Mouse (Mus musculus): ENCODE results near the gene Itgae.
A peak's percentile ranks its signal among the peaks of the same experiment; 100 is the strongest.

Gene Itgae

DNA sequence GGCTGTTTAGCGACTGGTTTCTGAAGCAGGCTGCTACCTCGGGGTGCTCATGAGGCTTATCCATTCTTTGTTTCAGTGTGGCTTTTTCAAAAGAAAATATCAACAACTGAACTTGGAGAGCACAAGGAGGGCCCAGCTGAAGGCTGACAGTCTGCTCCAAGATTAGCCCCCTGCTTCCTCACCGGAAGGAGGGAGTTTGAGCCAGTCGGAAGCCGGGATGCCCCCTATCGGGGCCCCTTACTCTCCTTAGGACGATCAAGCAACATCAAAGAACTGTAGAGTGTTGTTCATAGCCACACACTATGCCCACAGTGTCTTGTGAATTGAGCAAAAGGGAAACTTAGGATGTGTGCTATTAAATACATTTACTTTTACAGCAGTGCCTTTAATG, 56.6 kb downstream of the Itgae start:
- no peak for DNase-seq (ENCODE audit: low spot score)

DNA sequence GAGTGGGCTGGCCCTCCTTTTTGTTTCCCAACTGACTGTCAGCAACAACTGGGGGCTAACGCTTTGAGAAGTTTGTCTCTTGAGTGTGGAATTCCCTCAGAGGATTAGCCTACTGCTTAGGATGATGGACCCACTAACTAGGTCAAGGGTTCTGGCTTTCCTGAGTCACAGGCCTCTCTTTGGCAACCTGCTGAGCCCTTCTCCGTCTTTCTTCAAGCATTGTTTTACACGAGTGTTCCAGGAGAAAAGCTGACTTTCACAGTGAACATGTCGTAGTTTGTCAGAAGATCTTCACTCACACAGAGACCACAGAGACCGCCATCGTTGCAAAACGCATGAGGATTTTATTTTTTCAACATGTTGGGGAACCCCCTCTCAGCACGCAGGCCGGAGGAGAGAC, 57.8 kb downstream of the Itgae start:
- DNase-seq (ENCODE audit: low spot score), result no peak

DNA sequence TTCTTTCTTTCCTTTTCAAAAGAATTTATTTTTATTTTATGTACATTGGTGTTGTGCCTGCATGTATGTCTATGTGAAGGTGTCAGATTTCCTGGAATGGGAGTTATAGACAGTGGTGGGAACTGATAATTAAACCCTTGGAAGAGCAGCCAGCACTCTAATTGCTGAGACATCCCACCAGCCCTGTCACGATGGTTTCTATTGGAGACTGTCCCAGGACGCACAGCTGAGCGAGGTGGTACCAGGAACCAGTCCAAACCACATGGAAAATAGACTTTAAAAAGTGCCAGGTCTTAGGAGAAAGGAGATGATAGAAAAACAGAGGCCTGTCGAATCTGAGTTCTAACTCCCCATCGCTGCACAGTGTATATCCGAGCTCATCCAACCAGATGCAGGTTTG, 64.7 kb downstream of the Itgae start:
- DNase-seq (ENCODE audit: low spot score), result no peak

DNA sequence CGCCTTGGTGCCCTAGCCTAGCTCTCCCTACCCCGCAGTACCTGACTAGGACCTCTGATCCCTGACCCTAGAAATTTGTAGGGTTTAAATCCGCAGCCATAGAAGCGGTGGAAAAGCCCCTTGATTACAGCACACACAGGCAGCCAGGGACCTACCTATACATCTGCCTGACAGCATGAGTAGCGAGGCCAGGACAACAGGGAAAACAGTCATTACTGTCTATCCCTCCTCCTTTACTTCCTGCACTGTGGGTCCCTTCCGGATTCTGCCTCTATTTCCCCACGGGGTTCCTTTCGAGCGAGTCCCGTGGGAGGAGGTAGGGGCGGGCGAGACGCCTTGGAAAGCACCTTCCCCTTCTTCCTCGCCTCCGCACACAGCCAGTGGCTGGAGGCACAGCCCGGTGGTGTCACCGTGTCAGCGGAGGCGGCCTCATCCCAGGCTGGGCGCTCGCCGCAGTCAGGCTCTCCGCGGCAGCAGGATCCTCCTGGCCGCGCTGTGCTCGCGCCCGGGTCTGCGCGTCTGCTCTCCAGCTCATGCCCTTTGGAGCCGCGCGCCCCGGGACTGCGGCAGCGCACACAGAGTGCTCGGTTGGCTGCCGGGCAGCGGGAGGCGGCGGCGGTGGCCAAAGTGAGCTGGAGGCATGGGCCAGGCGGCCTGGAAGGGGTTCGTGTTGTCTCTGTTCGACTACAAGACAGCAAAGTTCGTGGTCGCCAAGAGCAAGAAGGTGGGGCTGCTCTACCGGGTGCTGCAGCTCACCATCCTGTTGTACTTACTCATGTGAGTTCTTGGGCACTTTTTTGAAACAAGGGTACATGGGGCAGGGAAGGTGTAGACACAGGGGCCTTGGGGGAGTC, 69.8 kb downstream of the Itgae start, which contains the start of gene P2rx5:
TSS of gene P2rx5 (plus strand) at position 465 of the 854 bp plus-strand sequence.
- no peak for DNase-seq (ENCODE audit: low spot score)

DNA sequence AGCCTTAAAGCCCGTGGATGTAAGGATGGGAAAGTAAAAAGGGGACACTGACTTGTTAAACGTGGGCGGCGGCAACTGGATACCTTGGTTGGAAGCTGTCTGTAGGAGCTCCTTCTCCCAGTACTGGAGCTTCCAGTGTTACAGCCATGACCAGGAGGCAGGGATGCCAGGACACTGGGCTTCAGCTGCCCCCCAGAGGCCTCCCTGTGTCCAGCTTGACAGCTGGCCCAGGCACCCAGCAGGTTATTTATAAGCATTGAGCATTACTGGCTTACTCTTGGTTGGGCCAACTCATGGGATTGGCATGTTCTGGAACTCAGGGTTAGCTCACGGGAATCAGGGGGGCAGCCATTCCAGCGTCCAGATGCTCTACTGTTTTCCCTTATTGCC, 70.4 kb downstream of the Itgae start:
- no peak for DNase-seq (ENCODE audit: low spot score)

DNA sequence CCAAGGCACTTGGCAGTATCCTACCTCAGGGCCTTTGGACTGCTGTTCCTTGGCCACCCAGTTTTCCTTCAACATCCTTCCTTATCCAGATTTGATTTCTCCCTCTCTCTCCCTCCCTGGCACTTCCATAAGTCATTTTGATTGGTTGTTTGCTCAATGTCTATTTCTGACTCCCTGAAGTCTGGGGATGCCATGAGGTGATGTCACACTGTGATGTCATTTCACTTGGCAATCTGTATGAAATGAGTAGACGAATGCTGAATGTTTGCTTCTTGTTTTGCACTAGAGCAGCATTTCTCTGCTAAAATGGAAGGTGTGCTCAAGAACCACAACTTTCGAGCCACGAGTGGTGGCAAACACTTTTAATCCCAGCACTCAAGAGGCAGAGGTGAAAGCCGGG, 71.2 kb downstream of the Itgae start:
- no peak for DNase-seq (ENCODE audit: low spot score)

DNA sequence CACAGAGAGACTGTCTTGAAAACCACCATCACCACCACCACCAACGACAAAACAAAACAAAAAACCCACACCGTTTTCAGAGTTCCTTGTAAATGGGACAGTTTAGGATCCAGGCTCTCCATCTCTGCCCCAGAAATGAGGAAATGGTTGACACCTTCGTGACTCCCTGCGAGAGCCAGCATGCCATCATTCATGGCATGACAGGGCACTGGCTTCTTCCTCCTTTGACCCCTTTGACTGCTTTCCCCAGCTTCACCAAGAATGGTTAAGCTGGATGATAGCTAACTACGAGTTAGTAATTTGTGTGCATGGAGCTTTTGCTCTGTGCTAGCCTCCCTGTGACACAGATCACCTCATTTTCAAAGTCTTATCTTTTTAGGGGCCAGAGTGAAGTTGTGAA, 71.9 kb downstream of the Itgae start:
- no peak for DNase-seq (ENCODE audit: low spot score)

DNA sequence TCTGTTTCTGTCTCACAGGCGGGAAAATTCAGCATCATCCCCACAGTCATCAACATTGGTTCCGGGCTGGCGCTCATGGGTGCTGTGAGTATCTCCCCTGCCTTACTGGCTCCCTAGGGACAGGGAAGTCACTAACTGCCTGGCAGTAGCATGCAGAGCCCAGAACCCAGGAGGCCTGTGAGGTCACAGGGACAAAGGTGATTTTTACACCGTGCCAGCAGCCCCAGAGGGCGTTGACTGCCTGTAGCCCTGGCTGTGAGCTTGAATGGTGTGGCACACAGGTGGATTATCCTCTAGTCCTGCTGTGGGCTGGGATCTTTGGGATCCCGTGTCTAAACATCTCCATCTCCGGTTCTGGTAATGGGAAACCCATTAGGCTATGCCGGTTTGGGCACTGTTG, 77.7 kb downstream of the Itgae start:
- DNase-seq (ENCODE audit: low spot score), result no peak

DNA sequence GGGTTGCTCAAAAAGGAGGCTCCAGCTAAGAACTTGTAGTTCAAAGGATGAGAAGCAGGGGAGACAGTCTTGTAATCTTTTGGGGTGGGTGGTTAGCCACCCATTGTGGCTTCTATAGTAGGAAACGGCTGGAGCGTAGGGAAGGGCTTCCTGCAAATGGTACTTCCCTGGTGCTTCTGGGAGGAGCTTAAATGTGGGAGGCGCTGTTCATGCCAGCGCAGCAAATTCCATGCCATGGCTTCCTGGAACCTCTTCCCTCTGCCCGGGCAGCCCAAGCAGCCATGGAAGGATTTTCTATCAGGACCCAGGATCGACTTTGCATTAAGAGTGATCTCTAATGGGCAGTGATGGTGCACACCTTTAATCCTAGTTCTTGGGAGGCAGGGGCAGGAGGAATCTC, 78.2 kb downstream of the Itgae start:
- no peak for DNase-seq (ENCODE audit: low spot score)

DNA sequence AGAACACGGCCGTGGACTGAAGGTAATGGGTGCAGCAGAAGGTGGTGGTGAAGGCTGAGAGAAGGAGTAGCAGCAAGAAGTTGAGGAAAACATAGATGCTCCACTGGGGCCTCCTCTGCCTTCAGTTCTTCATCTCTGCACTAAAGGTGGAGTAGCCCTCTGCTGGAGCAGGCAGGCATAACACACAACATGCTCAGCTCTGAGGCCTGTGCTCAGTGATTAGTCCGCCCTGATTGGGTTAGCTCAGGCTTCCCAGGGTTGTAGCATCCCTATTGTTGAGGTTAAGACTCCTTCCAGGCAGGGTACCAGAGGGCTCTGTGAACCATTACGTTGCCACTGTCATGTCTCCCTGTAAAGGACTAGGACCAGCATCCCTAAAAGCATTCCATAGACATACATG, 78.8 kb downstream of the Itgae start:
- DNase-seq (ENCODE audit: low spot score), result peak; percentile 38

DNA sequence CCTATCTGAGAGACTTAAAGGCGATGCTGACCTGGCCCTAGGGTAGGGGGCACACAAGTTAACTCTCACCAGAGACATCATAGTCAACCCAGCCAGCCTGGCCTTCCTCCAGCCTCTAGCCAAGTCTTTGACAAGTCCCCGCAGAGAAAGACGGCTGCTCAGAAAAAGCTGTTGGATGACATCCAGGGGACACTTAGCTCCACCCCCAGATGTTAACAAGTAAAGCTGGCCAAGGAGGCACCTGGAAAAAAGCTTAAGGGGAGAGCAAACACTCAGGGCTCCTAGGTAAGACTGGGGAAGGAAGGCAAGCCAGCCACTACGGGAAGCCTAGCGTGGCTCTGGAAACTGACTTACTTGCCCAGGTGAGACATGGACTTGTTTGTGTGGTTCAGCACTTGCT, 81.8 kb downstream of the Itgae start:
- DNase-seq (ENCODE audit: low spot score), result no peak

DNA sequence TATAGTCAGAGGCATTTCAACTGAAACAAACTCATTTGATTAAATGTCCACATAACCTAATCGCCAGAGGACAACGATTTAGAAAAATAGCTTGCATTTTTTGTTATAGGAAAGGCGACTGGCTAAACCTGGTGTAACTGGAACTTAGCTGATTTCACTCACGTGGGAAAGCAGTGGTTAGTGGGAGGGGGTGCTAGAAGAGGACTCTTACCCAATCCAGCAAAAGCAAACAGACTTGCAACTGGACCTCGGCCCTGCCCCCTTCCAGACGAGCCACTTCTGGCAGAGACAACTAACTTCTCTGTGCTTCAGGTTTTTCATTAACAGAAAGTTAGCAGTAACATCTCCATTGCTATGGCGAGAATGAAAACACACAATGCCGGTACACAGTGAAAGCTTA, 85.2 kb downstream of the Itgae start:
- DNase-seq (ENCODE audit: low spot score), result no peak

DNA sequence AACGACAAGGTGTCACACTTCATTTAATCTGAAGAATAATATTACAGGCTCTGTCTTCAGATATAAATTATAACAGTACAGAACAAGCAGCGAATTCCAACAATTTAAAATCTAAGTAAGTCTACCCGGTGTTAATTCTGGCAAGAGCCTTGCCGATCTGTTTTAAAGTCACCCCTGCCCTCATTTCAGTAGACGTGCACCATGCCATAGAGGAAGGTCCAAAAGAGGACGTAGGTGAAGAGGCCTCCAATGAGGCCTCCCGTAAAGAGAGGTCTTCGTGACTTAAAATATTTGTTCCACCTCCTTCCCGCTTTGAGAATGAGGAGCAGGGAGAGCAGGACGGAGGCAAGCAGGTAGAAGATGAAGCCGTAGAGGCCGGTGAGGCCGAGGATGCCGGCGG, 85.8 kb downstream of the Itgae start:
- no peak for DNase-seq (ENCODE audit: low spot score)

DNA sequence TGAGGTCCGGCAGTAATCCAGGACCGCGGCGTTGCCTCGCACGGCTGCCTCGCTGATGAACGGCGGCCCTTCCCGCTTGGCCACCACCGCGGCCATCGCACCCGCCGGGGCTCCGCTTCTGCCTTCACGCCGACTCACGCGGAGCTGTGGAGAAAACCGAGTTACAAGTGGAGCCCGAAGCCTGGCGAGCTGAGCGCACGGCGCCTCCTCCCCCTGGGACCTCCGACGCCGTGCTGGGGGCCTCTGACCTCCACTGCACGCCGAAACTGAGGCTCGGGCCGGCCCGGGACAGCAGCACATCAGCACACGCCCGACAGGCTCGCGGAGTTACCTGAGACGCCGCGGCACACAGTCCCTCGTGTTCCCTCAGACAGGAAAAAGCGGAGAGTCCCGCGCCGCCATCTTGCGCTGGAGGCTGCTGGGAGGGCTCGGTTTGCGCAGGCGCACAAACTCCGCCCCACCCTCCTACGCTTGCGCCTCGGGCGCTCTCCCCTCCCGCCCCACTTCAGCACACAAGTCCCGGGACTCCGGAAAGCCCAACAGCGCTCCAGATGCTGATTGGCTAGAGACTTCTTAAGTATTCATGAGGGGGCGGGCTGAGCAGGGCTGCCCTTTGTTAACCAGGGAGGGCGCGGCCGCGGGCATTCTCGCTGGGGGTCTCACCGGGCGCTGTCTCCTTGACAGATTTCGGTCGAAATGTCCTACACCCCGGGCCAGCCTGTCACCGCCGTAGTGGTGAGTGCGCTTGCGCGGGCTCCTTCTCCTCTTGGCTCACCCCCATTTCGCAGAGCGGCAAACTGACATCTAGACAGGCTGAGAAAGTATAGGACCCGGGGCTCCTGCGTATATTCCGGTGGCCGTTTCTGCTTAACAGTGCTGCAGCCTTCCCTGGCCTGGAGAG, 86.5 kb downstream of the Itgae start, which contains the start of the genes Emc6 and Tax1bp3:
TSS of gene Emc6 (minus strand) at position 430 of the 901 bp plus-strand sequence.
TSS of gene Tax1bp3 (plus strand) at position 476 of the 901 bp plus-strand sequence.
- peak; percentile 82 for DNase-seq (ENCODE audit: low spot score)

DNA sequence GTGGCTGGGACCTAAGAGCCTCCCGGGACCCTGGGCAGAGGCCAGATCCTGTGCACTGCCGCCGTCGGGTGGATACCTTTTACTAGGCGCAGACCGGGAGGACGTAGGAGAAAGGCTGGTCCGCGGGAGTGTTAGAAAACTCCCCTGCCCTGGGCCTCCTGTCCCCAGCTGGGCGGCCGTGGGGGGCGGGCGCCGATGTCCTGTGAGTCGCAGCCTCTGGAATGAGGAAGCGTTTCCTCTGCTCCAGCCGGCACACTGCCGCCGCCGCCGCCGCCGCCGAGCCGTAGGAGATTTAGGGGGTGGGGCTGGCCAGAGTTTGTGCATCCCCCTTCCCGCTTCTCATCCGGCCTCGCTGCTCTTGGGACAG, 87.1 kb downstream of the Itgae start:
- DNase-seq (ENCODE audit: low spot score), result no peak

DNA sequence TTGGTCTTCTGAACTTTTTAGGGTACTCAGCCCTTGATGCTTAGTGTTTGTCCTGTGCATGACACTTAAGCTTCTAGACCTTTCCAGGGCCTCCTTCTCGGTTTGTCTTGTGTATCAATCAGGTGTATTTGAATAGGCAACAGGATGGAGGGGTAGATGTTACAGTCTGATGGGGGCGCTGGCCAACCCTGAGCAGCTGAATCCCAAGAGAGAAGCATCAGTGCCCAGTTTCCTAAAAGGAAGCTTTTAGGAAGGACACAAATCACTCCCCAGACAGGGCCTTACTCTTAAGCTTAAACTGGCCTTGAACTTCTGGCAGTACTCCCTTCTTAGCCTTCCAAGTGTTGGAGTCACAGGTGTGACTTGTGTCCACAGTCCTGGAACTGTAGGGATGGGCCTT, 87.5 kb downstream of the Itgae start:
- no peak for DNase-seq (ENCODE audit: low spot score)

DNA sequence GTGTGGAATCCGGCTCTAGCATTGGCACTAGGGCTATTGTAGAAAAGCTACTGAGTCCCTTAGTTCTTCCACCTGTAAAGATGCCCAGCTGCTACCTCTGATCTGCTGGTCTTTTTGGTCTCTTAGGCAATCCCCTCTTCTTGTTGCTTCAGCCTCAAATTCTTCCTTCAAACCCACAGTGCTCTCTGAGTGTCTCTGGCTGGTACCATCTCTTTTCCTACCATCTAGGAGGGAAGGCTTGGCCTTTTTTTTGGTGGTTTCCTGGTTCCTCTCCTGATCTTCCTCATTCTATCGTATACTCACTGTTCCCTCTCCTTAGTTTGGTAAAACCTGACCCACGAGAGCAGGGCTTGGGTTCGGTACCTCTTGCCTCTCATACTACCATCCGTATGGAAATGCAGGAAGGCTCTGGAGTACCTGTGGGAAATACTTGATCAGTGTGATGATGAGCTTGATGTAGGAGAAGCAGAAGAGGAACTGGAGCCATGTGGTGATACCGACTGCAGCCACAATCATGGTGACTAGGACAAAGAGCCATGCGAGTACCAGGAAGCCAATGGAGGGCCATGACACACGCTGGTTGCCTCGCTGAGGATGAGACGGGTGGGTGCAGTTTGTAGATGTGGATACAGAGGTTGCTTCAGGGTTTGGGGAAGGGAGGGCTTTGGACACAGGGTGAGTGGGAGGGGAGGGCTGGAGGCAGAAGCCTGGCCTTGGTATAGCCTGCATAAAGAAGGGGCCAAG, 95.7 kb downstream of the Itgae start:
- DNase-seq (ENCODE audit: low spot score), result no peak

DNA sequence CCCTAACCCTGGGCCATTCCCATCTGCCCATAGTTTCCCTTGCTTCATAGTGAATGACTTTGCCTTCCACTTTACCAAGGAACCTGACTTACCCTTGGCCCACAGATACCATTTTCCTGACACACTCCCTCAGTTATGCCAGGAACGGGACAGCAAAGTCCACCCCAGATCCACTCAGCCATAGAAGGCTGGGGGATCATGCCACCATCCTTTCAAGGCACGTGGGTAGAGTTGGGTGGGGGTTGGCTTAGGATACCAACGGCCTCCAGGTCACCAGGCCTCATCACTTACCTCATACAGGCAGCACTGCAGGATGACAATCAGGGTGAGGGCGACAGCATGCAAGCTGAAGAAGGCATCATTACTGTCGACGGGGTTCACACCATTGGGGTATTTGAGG, 96.8 kb downstream of the Itgae start:
- no peak for DNase-seq (ENCODE audit: low spot score)

DNA sequence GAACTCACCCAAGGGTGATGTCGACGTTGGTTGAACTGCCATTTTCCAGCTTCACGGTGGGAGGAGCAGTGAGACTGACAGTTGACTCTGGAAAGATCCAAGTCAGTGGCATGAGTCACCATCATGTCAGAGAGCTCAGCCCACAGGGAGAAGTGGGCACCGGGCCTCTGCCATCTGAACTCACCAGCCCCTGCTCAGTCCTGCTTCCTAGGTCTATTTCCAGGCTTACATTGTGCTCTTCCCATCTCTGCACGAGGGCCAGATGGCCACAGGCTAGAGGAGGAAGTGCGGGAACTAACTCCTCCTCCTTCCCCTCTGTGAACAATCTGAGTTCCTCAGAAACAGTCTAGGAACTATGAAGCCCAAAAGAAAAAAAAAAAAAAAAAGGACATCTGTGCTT, 102.7 kb downstream of the Itgae start:
- no peak for DNase-seq (ENCODE audit: low spot score)

DNA sequence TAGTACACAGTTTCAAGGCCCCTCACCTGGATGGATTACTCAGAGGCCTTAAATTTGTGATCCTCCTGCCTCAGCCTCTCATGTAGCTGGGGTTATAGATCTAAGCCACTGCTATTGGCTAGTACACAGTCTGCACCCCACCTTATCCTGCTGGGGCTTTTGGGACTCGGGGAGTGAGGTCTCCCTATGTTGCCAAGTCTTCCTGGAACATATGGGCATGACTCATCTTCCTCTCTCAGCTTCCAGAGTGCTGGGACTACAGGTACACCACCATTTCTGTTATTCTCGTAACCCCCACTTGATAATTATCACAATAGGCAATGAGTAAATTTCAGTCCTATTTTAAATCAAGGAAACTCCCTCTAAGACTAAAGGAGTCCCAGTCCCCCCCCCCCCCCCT, 104.1 kb downstream of the Itgae start:
- DNase-seq (ENCODE audit: low spot score), result no peak

Measured in layer of hippocampus, adult 9-10 months (tissue).